Mouse (Mus musculus): ENCODE results near the gene Stk17b. TPM values are rescaled to one million over a fixed set of nuclear protein-coding genes. Genes with fewer than 3 reads are reported as not detected.
"Not testable (repeated sequence)": the region's sequence is repeated elsewhere in the genome, so short reads cannot be mapped to it uniquely, and the experiment has no call there.

Stk17b gene
- total RNA-seq, 2 experiments from 2014 or later = 13.7 to 13.8 TPM

DNA sequence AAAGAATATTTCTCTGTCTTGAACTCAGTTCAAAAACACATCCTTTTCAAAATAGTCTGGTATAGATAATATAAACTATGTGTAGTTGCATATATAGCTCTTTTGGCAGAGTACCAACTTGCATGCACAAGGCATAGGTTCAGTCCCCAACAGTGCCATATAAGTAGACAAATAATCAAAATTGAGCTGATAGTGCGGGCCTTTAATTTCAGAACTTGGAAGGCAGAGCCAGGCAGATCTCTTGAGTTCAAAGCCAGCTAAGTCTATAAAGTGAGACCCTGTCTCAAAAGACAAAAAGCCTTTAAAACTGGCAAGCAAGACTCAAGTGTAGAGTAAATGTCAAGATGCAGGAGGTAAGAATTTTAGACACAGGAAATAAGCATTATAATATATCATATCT lies 2.1 kb downstream of the Stk17b start:
- no peak for DNase-seq (ENCODE audit: low spot score in 2 of 2)

DNA sequence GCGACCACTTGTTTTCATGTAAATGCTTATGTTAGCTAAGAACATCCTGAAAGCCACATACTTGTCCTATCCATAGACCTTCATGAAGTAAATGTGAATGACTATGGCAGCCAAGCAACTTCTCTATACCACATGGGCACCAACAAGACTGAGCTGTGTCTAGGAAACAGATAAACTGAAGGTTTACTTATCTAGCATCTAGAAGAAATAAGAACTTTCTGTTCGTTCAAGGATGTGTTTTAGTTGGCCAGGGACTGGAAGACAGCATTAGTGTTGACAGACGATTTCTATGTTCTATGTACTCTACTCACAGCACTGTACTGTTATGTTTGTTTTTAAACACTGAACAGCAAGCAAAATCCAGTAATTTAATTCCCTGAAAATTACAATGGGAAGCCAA lies 2.9 kb downstream of the Stk17b start:
- no peak for DNase-seq (ENCODE audit: low spot score in 2 of 2)

DNA sequence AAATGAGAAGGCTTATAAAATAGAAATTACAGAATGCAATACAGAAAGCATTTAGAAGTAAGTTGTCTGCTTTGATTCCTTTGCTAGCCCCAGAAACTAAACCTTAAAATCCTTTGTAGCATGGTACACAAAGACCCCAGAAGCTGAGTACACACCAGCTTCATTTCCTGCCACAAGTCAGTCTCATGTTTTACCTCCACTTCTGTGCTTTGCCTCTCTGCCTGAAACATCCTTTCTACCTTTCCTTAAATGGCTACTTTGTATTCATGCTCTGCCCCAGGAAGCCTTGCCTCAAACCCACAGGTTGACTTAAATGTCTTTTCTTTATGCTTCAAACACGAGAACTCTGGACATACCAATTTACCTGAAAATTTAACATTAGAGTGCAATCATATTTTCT lies 3.7 kb downstream of the Stk17b start:
- DNase-seq (ENCODE audit: low spot score in 2 of 2) = no peak

DNA sequence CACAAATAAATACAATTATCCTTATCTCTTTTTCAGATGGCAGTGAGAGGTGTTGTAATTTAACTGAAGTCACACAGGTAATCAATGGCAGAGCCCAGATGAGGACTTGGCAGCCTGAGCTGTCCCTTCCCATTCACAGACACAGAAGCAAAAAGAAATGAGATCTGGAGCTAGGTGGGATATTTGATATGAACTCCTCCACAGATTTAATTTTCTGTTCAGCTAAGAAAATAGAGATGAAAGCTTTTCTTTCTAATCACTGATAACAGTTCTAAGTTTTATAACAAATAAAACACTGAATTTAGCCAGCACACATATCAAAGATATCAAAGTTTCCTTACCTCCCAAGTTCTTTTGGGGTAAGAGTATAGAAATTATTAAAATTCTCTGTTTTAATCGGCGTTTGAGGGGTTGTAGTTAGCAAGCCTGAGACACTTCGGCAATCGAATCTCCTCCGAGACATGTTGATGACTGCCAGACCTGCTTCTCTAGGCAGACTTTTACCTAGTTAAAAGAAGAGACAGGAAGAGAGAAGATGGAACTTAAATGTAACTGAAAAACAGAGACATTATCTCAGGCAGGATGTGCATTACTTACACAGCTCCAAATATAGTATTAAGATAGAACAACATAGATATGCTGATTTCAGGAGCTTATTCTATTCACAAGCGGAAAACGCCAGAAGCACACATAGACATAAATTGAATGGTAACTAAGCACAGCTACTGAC lies 8.7 kb downstream of the Stk17b start:
- DNase-seq (ENCODE audit: low spot score in 2 of 2) = no peak

DNA sequence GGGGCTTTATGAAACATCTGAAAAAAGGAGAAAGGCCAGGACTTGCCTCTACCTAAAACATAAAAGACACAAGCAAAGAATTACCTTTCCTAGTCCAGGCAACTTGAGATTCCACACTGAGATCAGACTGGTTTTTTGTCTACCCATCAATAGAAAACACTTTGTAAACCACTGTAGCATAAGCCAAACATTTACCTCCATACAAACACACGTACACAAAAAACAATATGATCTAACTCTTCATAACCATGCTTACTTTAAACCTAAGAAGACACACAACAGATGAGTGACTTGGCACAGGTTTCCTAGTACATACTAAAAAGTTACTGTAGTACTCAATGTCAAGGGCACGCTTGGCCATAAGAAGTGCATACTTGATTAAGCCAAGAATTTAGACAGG lies 9.5 kb downstream of the Stk17b start:
- no peak for DNase-seq (ENCODE audit: low spot score in 2 of 2)

DNA sequence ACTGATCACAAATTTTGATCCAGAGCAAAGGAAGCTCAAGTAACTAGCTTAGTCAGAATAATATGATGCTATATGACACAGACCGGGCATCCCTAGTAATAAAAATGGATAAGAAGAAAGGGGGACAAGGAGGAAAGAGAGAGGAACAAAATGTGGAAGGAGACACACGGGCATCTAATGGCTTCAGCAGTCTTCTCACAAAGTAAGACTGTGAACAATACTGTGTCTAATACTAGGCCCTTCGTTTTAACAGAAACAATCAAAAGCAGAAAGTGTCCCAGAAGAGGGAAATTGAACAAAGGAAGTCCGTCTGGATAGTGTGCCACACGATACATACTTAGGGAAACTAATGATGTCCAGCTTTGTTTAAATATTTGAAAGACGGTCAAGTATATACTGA lies 10.0 kb downstream of the Stk17b start:
- no peak for DNase-seq (ENCODE audit: low spot score in 2 of 2)

DNA sequence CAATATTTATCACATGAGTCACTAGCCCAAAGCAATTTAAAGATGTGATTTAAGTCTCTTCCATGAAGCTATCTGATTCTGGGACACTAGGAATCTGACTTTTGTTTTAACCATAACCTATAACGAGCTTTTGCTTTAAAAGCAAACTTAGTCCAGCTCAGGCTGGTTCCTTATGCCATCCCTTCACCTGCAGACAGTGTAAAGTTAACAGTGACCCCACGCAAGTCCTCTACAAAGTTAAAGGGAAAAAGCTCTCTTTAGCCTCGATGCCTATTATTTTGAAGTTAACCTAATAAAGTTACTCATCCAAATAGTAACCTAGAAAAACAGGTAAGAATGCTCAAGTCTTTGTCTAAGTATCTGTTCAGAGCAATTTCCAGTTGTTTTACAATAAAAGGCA lies 10.5 kb downstream of the Stk17b start:
- DNase-seq (ENCODE audit: low spot score in 2 of 2) = no peak

DNA sequence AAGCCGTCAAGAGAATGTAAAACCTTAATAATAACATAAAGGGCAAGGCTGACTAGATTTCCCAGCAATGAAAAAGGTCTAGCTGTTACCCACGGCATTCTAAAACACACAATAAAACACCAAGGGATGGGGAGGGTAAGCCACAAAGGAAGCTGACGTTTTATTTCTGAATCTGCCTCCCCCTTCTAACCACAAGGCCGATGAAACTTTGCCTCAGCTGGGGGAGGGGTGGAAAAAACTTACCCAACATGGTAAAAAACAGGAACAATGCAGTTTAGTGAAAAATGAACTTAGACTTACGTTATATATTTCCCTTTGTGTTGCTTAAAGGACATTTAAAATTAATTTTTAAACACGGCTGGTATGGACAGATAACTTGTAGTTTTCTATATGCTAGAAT lies 11.0 kb downstream of the Stk17b start:
- DNase-seq (ENCODE audit: low spot score in 2 of 2) = no peak

DNA sequence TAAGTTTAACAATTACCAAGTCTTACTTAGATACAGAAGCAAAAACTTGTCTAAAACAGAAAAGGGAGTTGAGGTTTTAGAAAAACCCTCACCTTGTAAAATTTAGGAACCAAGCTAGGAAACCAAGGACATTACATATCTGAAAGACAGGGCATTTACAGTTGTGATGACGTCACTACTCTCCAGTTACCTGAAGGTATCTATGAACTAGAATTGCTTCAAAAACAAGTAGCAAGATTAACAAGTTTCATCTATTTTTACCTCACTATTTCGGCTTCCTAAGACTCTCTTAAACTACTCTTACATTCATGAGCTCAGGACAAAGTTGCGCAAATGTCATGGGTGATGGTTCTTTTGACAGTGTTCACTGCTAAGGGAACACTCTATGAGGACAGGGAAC lies 12.1 kb downstream of the Stk17b start:
- DNase-seq (ENCODE audit: low spot score in 2 of 2) = no peak

DNA sequence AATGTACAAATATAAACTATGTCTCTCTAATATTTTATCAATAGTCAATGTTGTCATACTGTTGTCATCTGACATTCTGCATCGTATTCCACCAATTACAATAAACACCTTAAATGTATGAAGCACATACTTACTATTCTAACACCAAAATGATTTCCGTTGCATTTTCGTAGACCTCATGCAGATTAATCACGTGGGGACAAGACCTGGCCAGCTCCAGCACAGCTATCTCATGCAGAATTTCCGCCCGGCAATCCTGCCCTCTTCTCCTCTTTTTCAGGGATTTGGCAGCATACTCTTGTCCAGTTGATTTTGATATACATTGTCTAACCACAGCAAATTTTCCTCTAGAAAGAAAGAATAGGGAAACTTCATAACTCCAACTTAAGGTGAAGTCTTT lies 13.5 kb downstream of the Stk17b start:
- no peak for DNase-seq (ENCODE audit: low spot score in 2 of 2)

DNA sequence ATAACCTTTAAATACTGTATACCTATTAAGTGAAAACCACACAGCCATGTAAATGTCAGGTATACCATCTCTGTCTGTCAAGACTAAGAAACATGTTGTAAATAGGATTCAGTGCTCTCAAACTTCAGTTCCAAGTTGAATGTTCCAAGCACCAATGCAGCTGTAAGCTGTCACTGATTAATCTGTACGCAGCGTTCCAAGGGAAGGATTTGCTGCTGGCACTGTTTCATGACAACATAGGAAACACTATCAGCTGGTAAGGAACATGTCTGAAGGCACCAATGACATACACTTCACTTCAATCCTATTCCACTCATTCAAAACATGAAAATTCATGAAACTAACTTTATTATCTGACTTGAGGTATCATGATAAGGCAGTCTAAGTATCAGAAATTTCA lies 18.9 kb downstream of the Stk17b start:
- no peak for DNase-seq (ENCODE audit: low spot score in 2 of 2)

DNA sequence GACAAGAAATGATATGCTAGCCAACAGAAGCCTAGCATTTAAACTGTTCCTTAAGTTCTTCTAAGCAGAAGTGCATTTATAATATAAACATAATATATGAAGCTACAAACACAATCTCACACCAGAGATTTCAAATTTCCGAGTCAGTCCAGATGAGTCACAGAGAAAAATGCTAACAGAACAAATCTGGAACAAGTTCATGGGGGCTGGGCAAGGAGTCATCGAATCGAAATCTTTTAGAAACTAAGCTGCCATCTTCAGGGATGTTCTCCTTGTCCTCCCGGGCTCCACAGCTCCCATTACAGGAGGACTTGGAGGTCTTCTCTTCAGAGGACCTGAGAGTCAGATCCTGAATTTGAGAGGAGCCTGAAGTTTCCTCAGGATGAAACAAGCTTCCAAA lies 27.7 kb downstream of the Stk17b start:
- no peak for DNase-seq (ENCODE audit: low spot score in 2 of 2)

DNA sequence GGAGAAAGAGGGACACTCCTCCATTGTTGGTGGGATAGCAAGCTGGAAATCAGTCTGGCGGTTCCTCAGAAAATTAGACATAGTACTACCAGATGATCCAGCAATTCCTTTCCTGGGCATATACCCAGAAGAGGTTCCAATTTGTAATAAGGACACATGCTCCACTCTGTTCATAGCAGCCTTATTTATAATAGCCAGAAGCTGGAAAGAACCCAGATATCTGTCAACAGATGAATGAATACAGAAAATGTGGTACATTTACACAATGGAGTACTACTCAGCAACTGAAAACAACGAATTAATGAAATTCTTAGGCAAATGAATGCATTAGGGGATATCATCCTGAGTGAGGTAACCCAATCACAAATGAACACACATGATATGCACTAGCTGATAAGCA lies 31.5 kb downstream of the Stk17b start:
- DNase-seq (ENCODE audit: low spot score in 2 of 2) = not testable (repeated sequence)

DNA sequence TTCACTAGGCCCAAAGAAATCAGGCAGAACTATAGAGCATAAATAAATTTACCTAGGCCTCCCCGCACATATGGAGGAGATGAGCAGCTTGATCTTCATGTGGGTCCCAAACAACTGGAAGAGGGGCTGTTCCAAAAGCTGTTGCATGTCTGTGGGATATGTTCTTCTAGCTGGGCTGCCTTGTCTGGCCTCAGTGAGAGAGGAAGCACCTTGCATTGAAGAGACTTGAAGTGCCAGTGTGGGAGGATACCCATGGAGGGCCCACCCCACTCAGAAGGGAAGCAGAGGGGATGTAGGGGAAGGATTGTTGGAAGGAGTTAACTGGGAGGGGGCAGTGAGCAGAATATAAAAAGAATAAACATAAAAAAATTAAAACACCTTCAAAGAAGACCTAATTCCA lies 33.9 kb downstream of the Stk17b start:
- no peak for DNase-seq (ENCODE audit: low spot score in 2 of 2)

DNA sequence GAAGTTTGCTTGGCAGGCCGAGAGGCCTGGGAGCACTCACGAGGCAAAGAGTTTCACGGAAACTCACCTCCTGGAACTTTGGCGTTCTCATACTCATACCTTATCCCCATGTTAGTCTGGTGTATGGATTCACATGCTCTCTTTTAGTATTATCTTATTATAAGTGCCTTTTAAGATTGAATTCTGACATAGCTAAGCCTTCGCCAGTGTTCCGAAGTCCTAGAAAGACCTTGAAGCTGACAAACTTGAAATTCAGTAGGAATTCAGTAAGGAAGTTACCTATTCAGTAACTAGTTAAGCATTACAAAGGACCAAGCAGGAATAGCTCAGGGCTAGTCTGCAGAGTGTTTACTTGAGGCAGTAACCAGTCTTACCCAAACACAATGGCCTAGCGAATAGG lies 34.3 kb downstream of the Stk17b start:
- DNase-seq (ENCODE audit: low spot score in 2 of 2) = not testable (repeated sequence)

DNA sequence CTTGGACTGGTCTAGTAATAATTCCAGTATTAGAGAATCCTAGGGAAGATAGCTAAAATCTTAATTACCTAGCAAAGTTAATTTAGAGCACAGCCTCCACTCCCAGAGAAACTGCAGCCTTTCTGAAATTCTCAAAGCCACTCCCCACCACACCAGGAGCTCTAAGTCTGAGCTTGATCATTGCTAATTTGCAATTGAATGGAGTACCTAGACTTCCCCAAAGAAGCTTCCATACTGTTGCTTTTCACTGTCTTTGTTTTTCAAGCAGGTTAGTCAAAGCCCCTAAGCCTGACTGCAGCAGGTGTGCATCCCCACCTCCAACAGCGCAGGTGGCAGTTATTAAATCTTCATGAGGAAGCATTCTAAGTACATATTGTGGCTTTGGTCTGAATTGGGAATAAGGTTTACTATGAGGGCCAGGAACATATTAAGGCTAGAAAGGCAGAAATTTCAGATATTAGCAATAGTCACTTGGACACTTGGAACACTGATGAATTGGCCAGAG lies 35.1 kb downstream of the Stk17b start:
- not testable (repeated sequence) for DNase-seq (ENCODE audit: low spot score in 2 of 2)

DNA sequence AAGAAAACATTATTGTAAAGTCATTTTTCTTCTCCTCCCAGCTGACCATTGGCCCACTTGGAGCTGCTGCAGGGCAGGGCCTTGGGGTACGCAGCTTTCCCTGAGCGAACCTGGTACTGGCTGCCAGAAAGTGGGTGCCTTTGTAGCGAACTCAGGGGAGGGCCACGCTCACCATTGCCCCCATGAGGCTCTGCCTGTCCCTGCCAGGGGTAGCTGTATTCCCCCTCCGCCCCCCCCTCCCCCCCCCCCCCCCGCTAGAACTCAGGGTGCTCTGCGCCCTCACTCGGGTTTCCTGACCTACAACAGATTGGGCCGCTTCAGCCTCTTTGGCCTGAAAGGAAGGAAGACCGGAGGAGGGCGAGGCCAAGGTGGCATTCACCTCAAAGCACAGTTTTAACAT lies 36.5 kb downstream of the Stk17b start:
- no peak for DNase-seq (ENCODE audit: low spot score in 2 of 2)

DNA sequence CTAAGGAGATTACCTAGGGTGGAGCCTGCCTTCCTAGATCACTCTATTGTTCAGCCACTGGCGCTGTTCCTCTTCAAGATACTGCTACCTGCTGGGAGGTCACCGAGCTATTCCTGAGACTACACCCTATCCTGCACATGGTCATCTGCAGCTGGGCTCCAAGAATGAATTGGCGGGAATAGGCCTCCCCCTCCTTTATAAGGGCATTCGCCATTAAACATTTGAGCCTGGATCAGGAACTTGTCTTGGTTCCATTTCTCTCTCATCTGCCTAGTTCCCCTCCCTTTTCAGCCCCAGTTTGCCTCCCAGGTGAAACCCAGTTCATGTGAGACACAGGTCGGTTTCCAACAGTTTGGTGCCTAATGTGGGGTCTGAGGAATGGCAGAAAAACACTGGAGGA lies 39.0 kb downstream of the Stk17b start:
- DNase-seq (ENCODE audit: low spot score in 2 of 2) = no peak

DNA sequence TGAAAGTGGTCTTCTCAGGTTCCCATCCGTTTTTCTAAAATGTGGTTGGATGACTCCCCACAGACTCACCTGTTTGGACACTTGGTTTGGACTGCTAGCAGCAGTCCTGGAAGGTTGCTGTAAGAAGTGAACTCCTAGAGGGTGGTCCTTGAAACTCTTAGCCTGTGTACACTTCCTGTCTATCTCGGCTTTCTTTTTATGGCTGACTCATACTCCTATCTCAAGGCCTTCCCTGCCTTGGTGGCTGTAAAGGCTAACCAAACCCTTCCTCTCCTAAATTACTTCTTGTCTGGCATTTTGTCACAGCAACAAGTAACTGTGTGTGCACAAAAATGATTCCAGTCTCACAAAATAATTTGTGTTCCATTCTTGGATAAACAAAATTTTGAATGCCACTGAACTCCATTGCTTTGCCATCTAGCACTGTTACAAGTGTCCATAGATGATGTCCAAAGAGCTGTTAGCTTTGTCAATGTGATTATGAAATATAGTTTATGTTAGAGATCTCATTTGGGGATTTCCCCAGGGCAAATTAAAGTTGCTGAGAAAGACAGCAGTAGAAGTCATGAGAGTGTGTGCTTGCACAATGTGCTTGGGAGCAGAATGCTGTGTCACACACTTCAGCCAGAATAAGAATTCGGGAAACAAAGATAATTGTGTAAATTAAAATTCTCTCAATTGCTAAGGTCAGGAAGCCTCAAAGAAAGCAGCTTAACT lies 43.1 kb downstream of the Stk17b start:
- no peak for DNase-seq (ENCODE audit: low spot score in 2 of 2)

DNA sequence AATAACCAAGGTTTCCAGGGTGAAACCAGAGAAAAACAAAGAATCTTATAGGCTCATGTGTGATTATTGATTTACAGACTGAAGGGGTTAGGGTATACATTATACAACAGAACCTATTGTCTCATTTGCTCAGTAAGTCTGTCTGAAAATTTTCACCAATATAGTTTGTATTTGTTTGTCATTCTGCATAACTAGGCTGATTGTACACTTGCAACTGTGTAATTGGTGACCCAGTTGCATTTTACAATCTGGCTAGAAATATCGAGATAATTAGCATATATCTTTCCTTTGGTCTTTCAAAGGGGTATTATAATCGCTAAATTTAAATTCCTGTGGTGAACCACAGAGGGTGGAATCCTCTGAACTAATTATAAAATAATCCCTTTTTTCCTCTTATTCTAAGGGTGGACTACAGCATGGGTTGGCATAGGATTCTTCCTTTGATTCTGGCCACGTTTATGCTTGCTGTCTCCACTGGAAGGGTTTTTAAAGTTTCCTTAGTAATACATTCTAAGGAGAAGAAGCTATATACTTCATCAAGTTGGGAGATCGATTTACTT lies 44.2 kb downstream of the Stk17b start:
- DNase-seq (ENCODE audit: low spot score in 2 of 2) = no peak

DNA sequence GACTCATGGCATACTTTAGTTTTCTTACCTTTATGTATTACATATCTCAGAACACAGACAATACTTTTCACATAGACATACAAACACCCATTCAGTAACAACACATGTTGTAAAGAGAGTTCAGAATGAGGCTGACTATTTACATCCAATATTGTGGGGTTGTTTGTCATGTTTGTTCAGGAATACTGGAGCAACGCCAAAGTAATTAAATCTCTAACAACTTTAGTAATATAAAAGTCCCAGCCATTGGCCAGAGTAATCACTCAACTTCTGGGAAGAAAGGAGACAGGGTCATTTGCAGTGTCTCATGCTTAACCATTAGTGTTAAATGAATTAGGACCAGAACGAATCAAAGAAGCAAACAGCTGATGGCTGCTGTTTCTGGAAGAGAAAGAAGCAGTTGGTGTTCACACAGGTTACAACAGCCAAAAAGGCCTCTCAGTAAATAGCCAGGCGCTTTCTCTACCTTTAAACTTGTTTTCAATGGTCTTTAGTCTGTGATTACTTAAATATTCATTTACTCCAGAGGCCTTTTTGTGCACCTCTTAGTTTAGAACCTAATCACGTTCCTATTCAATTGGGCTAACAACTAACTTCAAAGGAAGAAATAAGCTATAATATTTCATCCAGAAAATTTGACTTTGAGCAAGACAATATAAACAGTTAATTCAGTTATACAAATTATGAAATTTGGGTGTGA lies 44.8 kb downstream of the Stk17b start:
- not testable (repeated sequence) for DNase-seq (ENCODE audit: low spot score in 2 of 2)

DNA sequence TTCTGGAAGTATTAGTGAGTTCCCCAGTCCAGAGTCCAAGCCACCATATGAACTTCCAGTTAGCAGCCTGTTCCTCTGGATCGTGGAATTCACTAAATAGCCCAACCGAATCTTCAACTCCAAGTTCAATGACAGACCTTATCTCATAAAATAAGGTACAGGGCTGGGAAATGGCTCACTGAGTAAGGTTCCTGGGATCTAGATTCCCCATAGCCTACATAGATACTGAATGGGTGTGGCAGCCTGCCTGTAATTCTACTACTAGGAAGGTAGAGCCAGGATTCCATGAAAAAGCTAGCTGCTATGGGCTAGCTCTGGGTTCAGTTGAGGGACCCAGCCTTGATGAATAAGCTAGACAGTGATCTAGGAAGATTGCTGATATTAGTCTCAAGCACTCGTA lies 48.4 kb downstream of the Stk17b start:
- DNase-seq (ENCODE audit: low spot score in 2 of 2) = no peak

All from adrenal gland, postnatal 4 days (tissue).